Mouse (Mus musculus) testis, adult 2 months (tissue): Measurements from ENCODE around the gene Get4.

Experiments used
- CTCF ChIP-seq: fragments of 200-500 bp; IDR thresholded peaks from 2 replicates; pipeline ENCODE4 v1.5.1; 2012; ENCODE audit warnings: low read depth, mild to moderate bottlenecking, inconsistent platforms, low read length, moderate library complexity; ENCODE audit not compliant: control insufficient read depth, insufficient read depth, insufficient replicate concordance
- POLR2A ChIP-seq: fragments of 200-500 bp; IDR thresholded peaks from 2 replicates; pipeline ENCODE4 v1.6.1; 2012; ENCODE audit warnings: low read depth, mild to moderate bottlenecking, inconsistent platforms, low read length, moderate library complexity; ENCODE audit not compliant: control insufficient read depth

- no peak for TF ChIP-seq CTCF
- no peak for TF ChIP-seq POLR2A
These were observed 59.7 kb downstream of the Get4 start for GRCm38 (mm10) chr5:139311822-139312221.
